Mouse (Mus musculus): ENCODE measurements around the gene Tas2r116. TPM values are rescaled to one million over a fixed set of nuclear protein-coding genes. Genes with fewer than 3 reads are reported as not detected.

Tas2r116 gene
- polyA plus RNA-seq (2015; fragmentation: Nextera tagmentation; extraction: Ambion mirVana) = not detected in 2 replicates

DNA sequence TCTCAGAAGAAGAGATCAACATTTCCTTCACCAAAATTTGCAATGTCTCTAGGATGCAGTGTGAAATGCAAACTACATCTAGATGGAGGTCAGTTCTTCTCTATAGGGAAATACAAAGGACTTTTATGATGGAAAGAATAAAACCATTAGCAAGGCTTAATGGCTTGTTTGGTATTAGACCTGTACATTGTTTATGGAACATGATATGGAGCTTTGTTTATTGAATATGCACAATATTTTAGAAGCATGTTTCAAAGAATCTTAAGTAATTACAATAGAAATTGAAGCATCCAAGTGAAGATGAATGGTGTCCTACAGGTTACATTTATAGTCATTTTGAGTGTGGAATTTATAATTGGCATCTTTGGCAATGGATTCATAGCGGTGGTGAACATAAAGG, at the start of gene Tas2r116:
Gene Tas2r116 (plus strand): TSS at position 301 of the 400 bp plus-strand sequence.

GRCm38 (mm10) chr6:132846842-132847241, 8.4 kb upstream of the Tas2r116 start, which contains the start of gene Tas2r123:
Gene Tas2r123 (plus strand): TSS chr6:132847142.

DNA sequence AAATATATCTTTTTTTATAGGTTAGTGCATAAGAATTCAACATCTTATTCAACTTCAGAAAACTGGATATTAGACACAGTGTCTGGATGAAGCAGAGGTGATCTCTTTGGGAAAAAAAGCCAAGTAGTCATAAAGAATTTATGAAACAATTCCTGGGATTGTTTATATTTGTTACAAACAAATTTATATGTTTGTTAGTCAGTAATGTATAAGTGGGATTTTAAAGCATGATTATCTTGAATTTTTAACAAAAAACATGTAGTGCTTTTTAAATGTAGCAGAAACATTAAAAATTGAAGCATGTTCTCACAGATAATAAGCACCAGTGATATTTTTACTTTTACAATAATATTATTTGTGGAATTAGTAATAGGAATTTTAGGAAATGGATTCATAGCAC, 12.5 kb downstream of the Tas2r116 start, which contains the start of gene Tas2r110:
Gene Tas2r110 (plus strand): TSS at position 301 of the 400 bp plus-strand sequence.

DNA sequence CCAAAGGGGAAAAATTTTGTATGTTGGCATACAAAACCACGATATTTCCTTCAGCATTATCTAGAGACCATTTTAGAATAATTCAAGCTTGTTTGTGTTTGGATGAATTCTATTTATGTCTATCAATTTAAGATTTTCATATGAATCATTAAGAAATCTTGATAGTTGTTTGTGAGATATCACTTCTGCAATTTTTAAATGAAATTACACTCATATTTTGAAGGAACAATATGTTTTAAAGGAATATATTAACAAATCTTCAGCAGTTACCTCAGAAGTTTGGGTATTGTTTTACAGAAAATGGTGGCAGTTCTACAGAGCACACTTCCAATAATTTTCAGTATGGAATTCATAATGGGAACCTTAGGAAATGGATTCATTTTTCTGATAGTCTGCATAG, 37.5 kb downstream of the Tas2r116 start, which contains the start of gene Tas2r113:
Gene Tas2r113 (plus strand): TSS at position 301 of the 400 bp plus-strand sequence.

Other genes starting within 250 kb of the Tas2r116 start
- gene A630073D07Rik, start 203.9 kb upstream of the Tas2r116 start, polyA plus RNA-seq (2015; fragmentation: Nextera tagmentation; extraction: Ambion mirVana) = not detected in 2 replicates
- not detected in 2 replicates for gene Tas2r120, start 198.5 kb upstream of the Tas2r116 start, polyA plus RNA-seq (2015; fragmentation: Nextera tagmentation; extraction: Ambion mirVana)
- not detected in 2 replicates for gene Tas2r121, start 154.4 kb upstream of the Tas2r116 start, polyA plus RNA-seq (2015; fragmentation: Nextera tagmentation; extraction: Ambion mirVana)
- gene Tas2r122, start 143.5 kb upstream of the Tas2r116 start, polyA plus RNA-seq (2015; fragmentation: Nextera tagmentation; extraction: Ambion mirVana) = not detected in 2 replicates
- not detected in 2 replicates for gene Tas2r115, start 117.4 kb upstream of the Tas2r116 start, polyA plus RNA-seq (2015; fragmentation: Nextera tagmentation; extraction: Ambion mirVana)
- not detected in 2 replicates for gene Tas2r124, start 100.7 kb upstream of the Tas2r116 start, polyA plus RNA-seq (2015; fragmentation: Nextera tagmentation; extraction: Ambion mirVana)
- gene Tas2r102, start 93.3 kb upstream of the Tas2r116 start, polyA plus RNA-seq (2015; fragmentation: Nextera tagmentation; extraction: Ambion mirVana) = not detected in 2 replicates
- gene Tas2r136, start 77.3 kb upstream of the Tas2r116 start, polyA plus RNA-seq (2015; fragmentation: Nextera tagmentation; extraction: Ambion mirVana) = not detected in 2 replicates
- gene Tas2r117, start 52.6 kb upstream of the Tas2r116 start, polyA plus RNA-seq (2015; fragmentation: Nextera tagmentation; extraction: Ambion mirVana) = not detected in 2 replicates
- not detected in 2 replicates for gene Tas2r123, start 8.3 kb upstream of the Tas2r116 start, polyA plus RNA-seq (2015; fragmentation: Nextera tagmentation; extraction: Ambion mirVana)
- gene Tas2r110, start 12.6 kb downstream of the Tas2r116 start, polyA plus RNA-seq (2015; fragmentation: Nextera tagmentation; extraction: Ambion mirVana) = not detected in 2 replicates
- not detected in 2 replicates for gene Tas2r113, start 37.6 kb downstream of the Tas2r116 start, polyA plus RNA-seq (2015; fragmentation: Nextera tagmentation; extraction: Ambion mirVana)
- not detected in 2 replicates for gene Tas2r125, start 54.2 kb downstream of the Tas2r116 start, polyA plus RNA-seq (2015; fragmentation: Nextera tagmentation; extraction: Ambion mirVana)
- not detected in 2 replicates for gene Tas2r129, start 95.7 kb downstream of the Tas2r116 start, polyA plus RNA-seq (2015; fragmentation: Nextera tagmentation; extraction: Ambion mirVana)
- not detected in 2 replicates for gene Tas2r131, start 102.5 kb downstream of the Tas2r116 start, polyA plus RNA-seq (2015; fragmentation: Nextera tagmentation; extraction: Ambion mirVana)
- gene Tas2r109, start 125.5 kb downstream of the Tas2r116 start, polyA plus RNA-seq (2015; fragmentation: Nextera tagmentation; extraction: Ambion mirVana) = not detected in 2 replicates
- not detected in 2 replicates for gene Tas2r103, start 181.7 kb downstream of the Tas2r116 start, polyA plus RNA-seq (2015; fragmentation: Nextera tagmentation; extraction: Ambion mirVana)
- gene Tas2r140, start 200.4 kb downstream of the Tas2r116 start, polyA plus RNA-seq (2015; fragmentation: Nextera tagmentation; extraction: Ambion mirVana) = not detected in 2 replicates
- gene Smim10l1, start 249.5 kb downstream of the Tas2r116 start, polyA plus RNA-seq (2015; fragmentation: Nextera tagmentation; extraction: Ambion mirVana) = 67.5 and 81.2 TPM in 2 replicates